Mouse (Mus musculus): ENCODE results near the gene Gm10491. TPM values are rescaled to one million over a fixed set of nuclear protein-coding genes. Genes with fewer than 3 reads are reported as not detected.

The Gm10491 gene
- polyA plus RNA-seq, 1 experiment from 2014 or later: not detected

- H3K9me3 ChIP-seq (replicated peaks): no peaks in the 10 kb centered on the region
- H3K27ac ChIP-seq (ENCODE audit: poor library complexity, severe bottlenecking): no peak overlapping the region
- H3K9ac ChIP-seq: peak overlapping the region; percentile 73
- WGBS: 17% methylated on average over 21 of the region's 21 CpGs
- H3K4me3 ChIP-seq: peak overlapping the region; percentile 52
- H3K4me2 ChIP-seq: peak overlapping the region; percentile 91
- 0 out of 2 replicates have a peak, but pooled peaks have one; percentile 13 for ATAC-seq (ENCODE audit: insufficient number of reproducible peaks, low FRiP score)
- H3K36me3 ChIP-seq: peaks cover 14% of the 10 kb centered on the region
- H3K4me1 ChIP-seq (replicated peaks): peaks cover 7% of the 10 kb centered on the region; the same call in 1 of the 2 replicates
- 0 out of 2 replicates have a peak, but pooled peaks cover 6% of the 10 kb centered on the region for H3K27me3 ChIP-seq (replicated peaks)
Observed at GRCm38 (mm10) chrX:7878495-7878894, 29.1 kb downstream of the Gm10491 start.

GRCm38 (mm10) chrX:7878007-7878419 is 29.6 kb downstream of the Gm10491 start, which contains the start of gene Pim2:
Pim2 (plus strand) TSS chrX:7878262.
- WGBS: 19% methylated on average over 38 of the region's 38 CpGs
- H3K9ac ChIP-seq: peak within 1 kb of the TSS; percentile 73
- H3K36me3 ChIP-seq: peaks cover 16% of the 10 kb centered on the region
- no peaks in the 10 kb centered on the region for H3K9me3 ChIP-seq (replicated peaks)
- H3K27me3 ChIP-seq (replicated peaks): 0 out of 2 replicates have a peak, but pooled peaks cover 6% of the 10 kb centered on the region
- ATAC-seq (ENCODE audit: insufficient number of reproducible peaks, low FRiP score): peak; percentile 88
- peak within 1 kb of the TSS; percentile 52 for H3K4me3 ChIP-seq
- peaks cover 7% of the 10 kb centered on the region; the same call in 1 of the 2 replicates for H3K4me1 ChIP-seq (replicated peaks)
- H3K4me2 ChIP-seq: peak within 1 kb of the TSS; percentile 91
- no peak within 1 kb of the TSS for H3K27ac ChIP-seq (ENCODE audit: poor library complexity, severe bottlenecking)

GRCm38 (mm10) chrX:7869826-7870225 is 37.8 kb downstream of the Gm10491 start:
- Histone ChIP-seq H3K4me2 (no peak overlapping the region), H3K4me1 (replicated peaks) (no peaks in the 10 kb centered on the region), H3K36me3 (peaks cover 35% of the 10 kb centered on the region), H3K9ac (no peak overlapping the region), H3K27me3 (replicated peaks) (no peaks in the 10 kb centered on the region), H3K27ac (ENCODE audit: poor library complexity, severe bottlenecking) (no peak overlapping the region), H3K9me3 (replicated peaks) (no peaks in the 10 kb centered on the region), H3K4me3 (no peak overlapping the region)
- no peak for ATAC-seq (ENCODE audit: insufficient number of reproducible peaks, low FRiP score)
- WGBS: 53% methylated on average over 3 of the region's 3 CpGs

GRCm38 (mm10) chrX:7868506-7868905 is 39.1 kb downstream of the Gm10491 start:
- no peak overlapping the region for H3K4me2 ChIP-seq
- no peak for ATAC-seq (ENCODE audit: insufficient number of reproducible peaks, low FRiP score)
- H3K27ac ChIP-seq (ENCODE audit: poor library complexity, severe bottlenecking): no peak overlapping the region
- H3K9me3 ChIP-seq (replicated peaks): no peaks in the 10 kb centered on the region
- no peak overlapping the region for H3K9ac ChIP-seq
- H3K4me1 ChIP-seq (replicated peaks): no peaks in the 10 kb centered on the region
- no peaks in the 10 kb centered on the region for H3K27me3 ChIP-seq (replicated peaks)
- WGBS: 45% methylated on average over 2 of the region's 2 CpGs
- no peak overlapping the region for H3K4me3 ChIP-seq
- H3K36me3 ChIP-seq: peaks cover 27% of the 10 kb centered on the region

GRCm38 (mm10) chrX:7867141-7867540 is 40.5 kb downstream of the Gm10491 start:
- no peak overlapping the region for H3K27ac ChIP-seq (ENCODE audit: poor library complexity, severe bottlenecking)
- no peaks in the 10 kb centered on the region for H3K4me1 ChIP-seq (replicated peaks)
- H3K36me3 ChIP-seq: peaks cover 19% of the 10 kb centered on the region
- ATAC-seq (ENCODE audit: insufficient number of reproducible peaks, low FRiP score): no peak
- no peaks in the 10 kb centered on the region for H3K9me3 ChIP-seq (replicated peaks)
- H3K4me3 ChIP-seq: no peak overlapping the region
- no peak overlapping the region for H3K4me2 ChIP-seq
- H3K27me3 ChIP-seq (replicated peaks): no peaks in the 10 kb centered on the region
- no peak overlapping the region for H3K9ac ChIP-seq
- WGBS: 85% methylated on average over 1 of the region's 1 CpGs

- no peak for ATAC-seq (ENCODE audit: insufficient number of reproducible peaks, low FRiP score)
- H3K27ac ChIP-seq (ENCODE audit: poor library complexity, severe bottlenecking): no peak overlapping the region
- whole genome bisulfite sequencing: 58% methylated on average over 2 of the region's 2 CpGs
- peaks cover 18% of the 10 kb centered on the region for H3K36me3 ChIP-seq
- no peak overlapping the region for H3K4me2 ChIP-seq
- H3K4me1 ChIP-seq (replicated peaks): no peaks in the 10 kb centered on the region
- H3K27me3 ChIP-seq (replicated peaks): no peaks in the 10 kb centered on the region
- no peak overlapping the region for H3K9ac ChIP-seq
- no peaks in the 10 kb centered on the region for H3K9me3 ChIP-seq (replicated peaks)
- H3K4me3 ChIP-seq: no peak overlapping the region
Observed at GRCm38 (mm10) chrX:7865786-7866185, 41.8 kb downstream of the Gm10491 start.

GRCm38 (mm10) chrX:7865343-7865742 is 42.3 kb downstream of the Gm10491 start:
- H3K4me2 ChIP-seq: no peak overlapping the region
- no peak for ATAC-seq (ENCODE audit: insufficient number of reproducible peaks, low FRiP score)

GRCm38 (mm10) chrX:7864551-7864950 is 43.1 kb downstream of the Gm10491 start:
- H3K36me3 ChIP-seq: peaks cover 18% of the 10 kb centered on the region
- no peak overlapping the region for H3K4me3 ChIP-seq
- no peaks in the 10 kb centered on the region for H3K4me1 ChIP-seq (replicated peaks)
- 83% methylated on average over 3 of the region's 3 CpGs for WGBS
- peak overlapping the region; percentile 33; the same call in 1 of the 2 replicates for H3K27ac ChIP-seq (ENCODE audit: poor library complexity, severe bottlenecking)
- no peaks in the 10 kb centered on the region for H3K27me3 ChIP-seq (replicated peaks)
- H3K9ac ChIP-seq: no peak overlapping the region
- ATAC-seq (ENCODE audit: insufficient number of reproducible peaks, low FRiP score): no peak
- H3K9me3 ChIP-seq (replicated peaks): no peaks in the 10 kb centered on the region
- no peak overlapping the region for H3K4me2 ChIP-seq

More at GRCm38 (mm10) chrX:7865343-7865742, 42.3 kb downstream of the Gm10491 start:
- H3K9me3 ChIP-seq (replicated peaks): no peaks in the 10 kb centered on the region
- 64% methylated on average over 2 of the region's 2 CpGs for WGBS
- no peak overlapping the region for H3K4me3 ChIP-seq
- H3K27me3 ChIP-seq (replicated peaks): no peaks in the 10 kb centered on the region
- H3K9ac ChIP-seq: no peak overlapping the region
- no peaks in the 10 kb centered on the region for H3K4me1 ChIP-seq (replicated peaks)
- H3K27ac ChIP-seq (ENCODE audit: poor library complexity, severe bottlenecking): no peak overlapping the region
- peaks cover 18% of the 10 kb centered on the region for H3K36me3 ChIP-seq

GRCm38 (mm10) chrX:7863181-7863580 is 44.5 kb downstream of the Gm10491 start:
- H3K9me3 ChIP-seq (replicated peaks): no peaks in the 10 kb centered on the region
- H3K4me1 ChIP-seq (replicated peaks): no peaks in the 10 kb centered on the region
- H3K27ac ChIP-seq (ENCODE audit: poor library complexity, severe bottlenecking): no peak overlapping the region
- ATAC-seq (ENCODE audit: insufficient number of reproducible peaks, low FRiP score): no peak
- H3K4me2 ChIP-seq: no peak overlapping the region
- no peak overlapping the region for H3K9ac ChIP-seq
- H3K27me3 ChIP-seq (replicated peaks): no peaks in the 10 kb centered on the region
- 71% methylated on average over 1 of the region's 1 CpGs for WGBS
- H3K4me3 ChIP-seq: no peak overlapping the region
- peaks cover 19% of the 10 kb centered on the region for H3K36me3 ChIP-seq

GRCm38 (mm10) chrX:7859191-7859753 is 48.4 kb downstream of the Gm10491 start:
- H3K4me3 ChIP-seq: no peak overlapping the region
- 72% methylated on average over 3 of the region's 3 CpGs for WGBS
- no peak overlapping the region for H3K9ac ChIP-seq
- peaks cover 12% of the 10 kb centered on the region; the same call in 1 of the 2 replicates for H3K36me3 ChIP-seq
- H3K4me1 ChIP-seq (replicated peaks): no peaks in the 10 kb centered on the region
- H3K27ac ChIP-seq (ENCODE audit: poor library complexity, severe bottlenecking): no peak overlapping the region
- H3K9me3 ChIP-seq (replicated peaks): no peaks in the 10 kb centered on the region
- no peaks in the 10 kb centered on the region for H3K27me3 ChIP-seq (replicated peaks)
- no peak for ATAC-seq (ENCODE audit: insufficient number of reproducible peaks, low FRiP score)
- H3K4me2 ChIP-seq: no peak overlapping the region

All from heart, embryonic 12.5 days (tissue).